Mouse (Mus musculus): ENCODE measurements around the gene Rnf123. TPM values are rescaled to one million over a fixed set of nuclear protein-coding genes. Genes with fewer than 3 reads are reported as not detected.
A peak's percentile ranks its signal among the peaks of the same experiment; 100 is the strongest.
"Not testable (repeated sequence)": the region's sequence is repeated elsewhere in the genome, so short reads cannot be mapped to it uniquely, and the experiment has no call there.

The Rnf123 gene
- total and polyA plus RNA-seq, 2 experiments from 2014 or later = 32.9 to 40.5 TPM

DNA sequence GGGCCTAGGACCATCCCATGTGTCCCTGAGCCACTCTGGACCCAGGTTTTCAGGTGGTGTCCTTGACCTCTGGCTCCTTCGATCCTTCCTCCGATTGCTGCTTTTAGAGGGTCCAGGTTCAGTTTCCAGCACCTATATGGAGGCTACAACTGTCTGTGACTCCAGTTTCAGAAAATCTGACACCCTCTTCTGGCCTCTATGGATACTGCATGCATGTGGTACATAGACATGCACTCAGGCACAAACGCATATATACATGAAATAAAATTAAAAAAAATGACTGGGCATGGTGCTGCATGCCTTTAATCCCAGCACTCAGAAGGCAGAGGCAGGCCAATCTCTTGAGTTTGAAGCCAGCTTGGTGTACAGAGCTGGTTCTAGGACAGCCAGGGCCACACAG, 55.3 kb downstream of the Rnf123 start:
- Histone ChIP-seq H3K4me1 (ENCODE audit: control insufficient read depth, insufficient read depth) (no peaks in the 10 kb centered on the region), H3K4me3 (ENCODE audit: low read depth, low read length) (no peak overlapping the region), H3K9me3 (replicated peaks; ENCODE audit: control insufficient read depth, low read length) (no peaks in the 10 kb centered on the region), H3K27ac (ENCODE audit: low read depth) (no peak overlapping the region), H3K36me3 (replicated peaks; ENCODE audit: control insufficient read depth, insufficient read depth, low read length) (peaks cover 60% of the 10 kb centered on the region), H3K27me3 (ENCODE audit: control insufficient read depth, insufficient read depth, low read length) (no peaks in the 10 kb centered on the region), H3K9ac (replicated peaks; ENCODE audit: low read depth, low read length) (no peak overlapping the region), H3K4me2 (ENCODE audit: low read depth, low read length) (no peak overlapping the region)
- ATAC-seq (ENCODE audit: insufficient read depth, low read depth) = no peak
- 96% methylated on average over 3 of the region's 3 CpGs for WGBS
- TF ChIP-seq CTCF (IDR thresholded peaks at IDR 0.05; ENCODE audit: low read depth) = no peak
- TF ChIP-seq EP300 (IDR thresholded peaks at IDR 0.05; ENCODE audit: low read depth) = no peak
- no peak for DNase-seq (ENCODE audit: low spot score)

DNA sequence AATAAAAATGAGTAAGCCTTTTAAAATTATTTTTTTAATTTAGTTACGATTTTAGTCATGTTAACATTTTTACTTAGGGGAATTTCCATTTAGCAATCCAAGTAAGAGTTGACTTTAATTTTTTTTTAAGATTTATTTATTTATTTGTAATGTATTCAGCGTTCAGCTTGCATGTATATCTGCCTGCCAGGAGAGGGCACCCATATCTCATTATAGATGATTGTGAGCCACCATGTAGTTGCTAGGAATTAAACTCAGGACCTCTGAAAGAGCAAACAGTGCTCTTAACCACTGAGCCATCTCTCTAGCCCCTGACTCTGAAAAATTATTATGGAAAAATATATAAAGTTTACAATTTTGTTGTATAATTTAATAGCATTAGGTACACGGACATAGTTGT, 56.6 kb downstream of the Rnf123 start:
- H3K36me3 ChIP-seq (replicated peaks; ENCODE audit: control insufficient read depth, insufficient read depth, low read length) = peaks cover 52% of the 10 kb centered on the region
- no peak overlapping the region for H3K4me2 ChIP-seq (ENCODE audit: low read depth, low read length)
- DNase-seq (ENCODE audit: low spot score) (no peak), ATAC-seq (ENCODE audit: insufficient read depth, low read depth) (no peak)
- H3K9ac ChIP-seq (replicated peaks; ENCODE audit: low read depth, low read length) = no peak overlapping the region
- TF ChIP-seq CTCF (IDR thresholded peaks at IDR 0.05; ENCODE audit: low read depth) = no peak
- 90% methylated on average over 3 of the region's 3 CpGs for WGBS
- no peak overlapping the region for H3K27ac ChIP-seq (ENCODE audit: low read depth)
- no peaks in the 10 kb centered on the region for H3K27me3 ChIP-seq (ENCODE audit: control insufficient read depth, insufficient read depth, low read length)
- no peak overlapping the region for H3K4me3 ChIP-seq (ENCODE audit: low read depth, low read length)
- H3K9me3 ChIP-seq (replicated peaks; ENCODE audit: control insufficient read depth, low read length) = no peaks in the 10 kb centered on the region
- no peaks in the 10 kb centered on the region for H3K4me1 ChIP-seq (ENCODE audit: control insufficient read depth, insufficient read depth)

DNA sequence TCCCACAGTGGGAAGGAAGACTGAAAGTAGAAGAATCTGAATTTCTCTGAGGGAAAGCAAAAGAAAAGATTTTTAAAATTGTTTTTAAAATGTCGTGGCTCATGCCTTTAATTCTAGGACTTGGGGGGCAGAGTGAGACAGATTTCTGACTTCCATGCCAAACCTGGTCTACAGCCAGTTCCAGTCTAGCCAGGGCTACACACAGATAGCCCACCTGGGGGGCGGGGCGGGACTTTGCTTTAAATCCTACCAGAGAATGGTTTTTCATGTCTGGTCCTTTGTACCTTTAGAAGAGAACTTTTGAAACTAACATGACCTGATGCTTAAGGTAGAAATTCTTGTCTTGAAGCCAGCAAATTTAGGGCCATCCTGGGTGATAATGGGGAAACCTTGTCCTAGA, 59.9 kb downstream of the Rnf123 start:
- no peak for DNase-seq (ENCODE audit: low spot score)
- Histone ChIP-seq H3K4me3 (ENCODE audit: low read depth, low read length) (no peak overlapping the region), H3K27me3 (ENCODE audit: control insufficient read depth, insufficient read depth, low read length) (no peaks in the 10 kb centered on the region), H3K36me3 (replicated peaks; ENCODE audit: control insufficient read depth, insufficient read depth, low read length) (peaks cover 43% of the 10 kb centered on the region), H3K9ac (replicated peaks; ENCODE audit: low read depth, low read length) (no peak overlapping the region), H3K27ac (ENCODE audit: low read depth) (no peak overlapping the region), H3K4me2 (ENCODE audit: low read depth, low read length) (no peak overlapping the region), H3K4me1 (ENCODE audit: control insufficient read depth, insufficient read depth) (peaks cover 8% of the 10 kb centered on the region), H3K9me3 (replicated peaks; ENCODE audit: control insufficient read depth, low read length) (no peaks in the 10 kb centered on the region)
- no peak for ATAC-seq (ENCODE audit: insufficient read depth, low read depth)
- no peak for TF ChIP-seq CTCF (IDR thresholded peaks at IDR 0.05; ENCODE audit: low read depth)
- no peak for TF ChIP-seq EP300 (IDR thresholded peaks at IDR 0.05; ENCODE audit: low read depth)
- 93% methylated on average over 3 of the region's 3 CpGs for WGBS

DNA sequence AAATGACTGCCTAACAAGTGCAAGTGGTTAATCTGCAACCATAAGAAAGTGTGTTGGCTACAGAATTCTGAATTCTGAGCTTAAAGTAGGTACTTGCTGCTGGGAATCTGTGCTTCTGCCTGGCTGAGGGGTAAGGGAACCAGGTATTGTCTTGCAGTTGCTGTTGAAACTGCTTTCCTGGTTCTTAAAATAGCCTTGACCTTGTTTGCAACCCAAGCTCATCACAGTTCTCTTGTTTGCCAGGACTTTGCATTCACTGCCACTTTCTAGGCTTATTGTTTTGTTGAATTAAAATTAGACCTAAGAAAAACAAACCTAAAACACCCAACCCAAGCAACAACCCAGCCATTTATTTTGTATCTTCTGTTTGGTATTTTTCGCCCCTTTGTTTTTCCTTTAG, 62.4 kb downstream of the Rnf123 start:
- Histone ChIP-seq H3K4me2 (ENCODE audit: low read depth, low read length) (peak overlapping the region; percentile 27; the same call in 1 of the 2 replicates), H3K4me1 (ENCODE audit: control insufficient read depth, insufficient read depth) (peaks cover 8% of the 10 kb centered on the region), H3K27me3 (ENCODE audit: control insufficient read depth, insufficient read depth, low read length) (no peaks in the 10 kb centered on the region), H3K9ac (replicated peaks; ENCODE audit: low read depth, low read length) (no peak overlapping the region; the same call in 1 of the 2 replicates), H3K9me3 (replicated peaks; ENCODE audit: control insufficient read depth, low read length) (no peaks in the 10 kb centered on the region), H3K4me3 (ENCODE audit: low read depth, low read length) (no peak overlapping the region), H3K27ac (ENCODE audit: low read depth) (peak overlapping the region; percentile 71), H3K36me3 (replicated peaks; ENCODE audit: control insufficient read depth, insufficient read depth, low read length) (peaks cover 25% of the 10 kb centered on the region)
- peak; percentile 74 for DNase-seq (ENCODE audit: low spot score)
- ATAC-seq (ENCODE audit: insufficient read depth, low read depth) = no peak
- 81% methylated on average over 1 of the region's 1 CpGs for WGBS
- no peak for TF ChIP-seq CTCF (IDR thresholded peaks at IDR 0.05; ENCODE audit: low read depth)
- no peak for TF ChIP-seq EP300 (IDR thresholded peaks at IDR 0.05; ENCODE audit: low read depth)

DNA sequence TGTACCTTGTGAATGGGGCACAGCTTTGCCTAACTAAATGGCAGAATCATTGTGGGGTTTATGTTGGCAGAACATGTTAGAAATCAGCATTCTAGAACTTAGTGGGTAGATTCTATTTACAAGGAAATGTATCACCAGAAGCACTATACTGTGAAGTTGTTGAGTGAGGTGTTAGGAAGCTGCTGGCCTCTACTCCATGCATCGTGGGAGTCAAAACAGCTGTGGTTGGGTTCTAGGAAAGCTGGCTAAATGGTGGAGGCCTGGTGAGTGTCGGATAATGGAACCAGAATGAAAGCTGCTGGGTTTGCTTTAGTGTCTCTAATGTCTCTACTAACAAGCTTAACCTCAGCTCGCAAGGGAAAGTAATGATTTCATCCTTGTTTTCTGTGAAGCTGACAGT, 66.0 kb downstream of the Rnf123 start:
- Histone ChIP-seq H3K27ac (ENCODE audit: low read depth) (no peak overlapping the region), H3K9me3 (replicated peaks; ENCODE audit: control insufficient read depth, low read length) (no peaks in the 10 kb centered on the region), H3K4me2 (ENCODE audit: low read depth, low read length) (no peak overlapping the region), H3K27me3 (ENCODE audit: control insufficient read depth, insufficient read depth, low read length) (no peaks in the 10 kb centered on the region), H3K9ac (replicated peaks; ENCODE audit: low read depth, low read length) (no peak overlapping the region), H3K36me3 (replicated peaks; ENCODE audit: control insufficient read depth, insufficient read depth, low read length) (peaks cover 8% of the 10 kb centered on the region; the same call in 1 of the 2 replicates), H3K4me1 (ENCODE audit: control insufficient read depth, insufficient read depth) (peaks cover 8% of the 10 kb centered on the region), H3K4me3 (ENCODE audit: low read depth, low read length) (no peak overlapping the region)
- TF ChIP-seq CTCF (IDR thresholded peaks at IDR 0.05; ENCODE audit: low read depth) (no peak), EP300 (IDR thresholded peaks at IDR 0.05; ENCODE audit: low read depth) (no peak)
- 79% methylated on average over 3 of the region's 3 CpGs for WGBS
- no peak for DNase-seq (ENCODE audit: low spot score)
- no peak for ATAC-seq (ENCODE audit: insufficient read depth, low read depth)

DNA sequence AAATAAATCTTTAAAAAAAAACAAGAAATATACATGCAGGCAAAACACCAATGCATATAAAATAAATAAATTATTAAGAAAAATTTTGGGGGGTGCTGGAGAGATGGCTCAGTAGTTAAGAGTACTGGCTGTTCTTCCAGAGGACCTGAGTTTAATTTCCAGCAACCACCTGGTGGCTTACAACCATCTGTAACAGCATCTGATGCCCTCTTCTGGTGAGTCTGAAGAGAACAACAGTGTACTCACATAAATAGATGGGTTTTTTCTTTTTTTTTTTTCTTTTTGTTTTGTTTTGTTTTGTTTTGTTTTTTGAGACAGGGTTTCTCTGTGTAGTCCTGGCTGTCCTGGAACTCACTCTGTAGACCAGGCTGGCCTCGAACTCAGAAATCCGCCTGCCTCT, 69.6 kb downstream of the Rnf123 start:
- peaks cover 11% of the 10 kb centered on the region; the same call in 1 of the 2 replicates for H3K36me3 ChIP-seq (replicated peaks; ENCODE audit: control insufficient read depth, insufficient read depth, low read length)
- H3K27ac ChIP-seq (ENCODE audit: low read depth); ATAC-seq (ENCODE audit: insufficient read depth, low read depth); H3K4me3 ChIP-seq (ENCODE audit: low read depth, low read length); DNase-seq (ENCODE audit: low spot score); H3K9me3 ChIP-seq (replicated peaks; ENCODE audit: control insufficient read depth, low read length); H3K4me2 ChIP-seq (ENCODE audit: low read depth, low read length); H3K9ac ChIP-seq (replicated peaks; ENCODE audit: low read depth, low read length); H3K27me3 ChIP-seq (ENCODE audit: control insufficient read depth, insufficient read depth, low read length); H3K4me1 ChIP-seq (ENCODE audit: control insufficient read depth, insufficient read depth): not testable (repeated sequence)
- TF ChIP-seq CTCF (IDR thresholded peaks at IDR 0.05; ENCODE audit: low read depth) = 0 out of 2 replicates have a peak, but pooled peaks have one; percentile 20
- WGBS = 100% methylated on average over 2 of the region's 2 CpGs

Measured in heart, postnatal 0 days (tissue).